Mouse (Mus musculus): ENCODE data around the gene Trmt112.

GRCm38 (mm10) chr19:6916496-6916895, 7.0 kb downstream of the Trmt112 start:
- TF ChIP-seq CTCF (IDR thresholded peaks at IDR 0.05; ENCODE audit: control insufficient read depth, insufficient read depth, low read length), result no peak
- TF ChIP-seq POLR2A (IDR thresholded peaks at IDR 0.05; ENCODE audit: borderline replicate concordance, control insufficient read depth, low read depth, low read length), result no peak
